Mouse (Mus musculus) thymus, postnatal 10 days (tissue): ENCODE measurements at regions not wholly inside any gene's neighbourhood (a gene's known extent, or its start where the extent isn't known, plus 50 kb on each side); places are given as distances from the start of the nearest gene placed in this dataset.

Experiments used
- DNase-seq, 2 experiments: peaks; one replicate each; pipeline ENCODE4 v3.0.0; 2021; ENCODE audit warnings: low spot score in 2 of 2

- DNase-seq: no peak
These were observed 193.5 kb downstream of the Usp46 start for GRCm38 (mm10) chr5:73874770-73875169.

- DNase-seq: no peak
These were observed 192.4 kb downstream of the Usp46 start for GRCm38 (mm10) chr5:73875847-73876246.

GRCm38 (mm10) chr5:73880936-73881335 is 187.3 kb downstream of the Usp46 start:
- no peak for DNase-seq

GRCm38 (mm10) chr5:73881941-73882340 is 186.3 kb downstream of the Usp46 start:
- no peak for DNase-seq

GRCm38 (mm10) chr5:73884998-73885397 is 183.2 kb downstream of the Usp46 start:
- no peak for DNase-seq

- no peak for DNase-seq
These were observed 182.5 kb downstream of the Usp46 start for GRCm38 (mm10) chr5:73885691-73886090.

GRCm38 (mm10) chr5:73887306-73887958 is 180.8 kb downstream of the Usp46 start:
- no peak for DNase-seq

- DNase-seq: no peak
These were observed 179.8 kb downstream of the Usp46 start for GRCm38 (mm10) chr5:73888391-73888790.

- no peak for DNase-seq
These were observed 178.9 kb downstream of the Usp46 start for GRCm38 (mm10) chr5:73889342-73889741.

GRCm38 (mm10) chr5:73890942-73891341 is 177.3 kb downstream of the Usp46 start:
- DNase-seq: no peak

- DNase-seq: no peak
These were observed 176.6 kb downstream of the Usp46 start for GRCm38 (mm10) chr5:73891606-73892005.

- DNase-seq: no peak
These were observed 175.6 kb downstream of the Usp46 start for GRCm38 (mm10) chr5:73892440-73893225.

- DNase-seq: no peak
These were observed 173.0 kb downstream of the Usp46 start for GRCm38 (mm10) chr5:73895186-73895585.

- no peak for DNase-seq
These were observed 171.4 kb downstream of the Usp46 start for GRCm38 (mm10) chr5:73896785-73897184.

GRCm38 (mm10) chr5:73901651-73902050 is 166.6 kb downstream of the Usp46 start:
- DNase-seq: no peak

- DNase-seq: no peak
These were observed 165.6 kb downstream of the Usp46 start for GRCm38 (mm10) chr5:73902470-73903218.

GRCm38 (mm10) chr5:73903219-73903570 is 165.0 kb downstream of the Usp46 start:
- DNase-seq: no peak

- DNase-seq: no peak
These were observed 164.0 kb downstream of the Usp46 start for GRCm38 (mm10) chr5:73904146-73904811.

- DNase-seq: no peak
These were observed 156.1 kb downstream of the Usp46 start for GRCm38 (mm10) chr5:73912149-73912548.

- no peak for DNase-seq
These were observed 155.1 kb downstream of the Usp46 start for GRCm38 (mm10) chr5:73913116-73913515.

- no peak for DNase-seq
These were observed 150.2 kb downstream of the Usp46 start for GRCm38 (mm10) chr5:73918011-73918410.

- no peak for DNase-seq
These were observed 148.3 kb downstream of the Usp46 start for GRCm38 (mm10) chr5:73919936-73920335.
